Mouse (Mus musculus) adrenal gland, postnatal 36 days (tissue): ENCODE measurements around the gene Vps50. TPM values are rescaled to one million over a fixed set of nuclear protein-coding genes. Genes with fewer than 3 reads are reported as not detected.

Source experiments
- total RNA-seq, 2 experiments: library from RNA; stranded (reverse); gene quantifications; 2 replicates each; pipeline ENCODE4 v1.2.3; 2021

Vps50 gene
- total RNA-seq, 2 experiments from 2014 or later = 19.6 to 26.2 TPM

Other genes with a start within 250 kb of the Vps50 start
- gene Samd9l, start 98.8 kb upstream of the Vps50 start, total RNA-seq = 10 to 100 TPM; 11.2 to 15.0 TPM
- gene Hepacam2, start 84 bp upstream of the Vps50 start, total RNA-seq = under 1 TPM in 1 of 2 experiments, not detected in 1; 0.20 TPM